Mouse (Mus musculus) heart, postnatal 25 days (tissue): ENCODE measurements around the gene Slc26a9. TPM values are rescaled to one million over a fixed set of nuclear protein-coding genes. Genes with fewer than 3 reads are reported as not detected.

Experiments used
- DNase-seq: peaks from one replicate; pipeline ENCODE4 v3.0.0; 2022; ENCODE audit warnings: low spot score
- intact Hi-C: fragments of 180-260 bp; cut with DNase I; formaldehyde crosslinking; loops from one replicate; pipeline ENCODE4 v1.15.1; 2025
- total RNA-seq, 2 experiments: library from RNA; stranded (reverse); gene quantifications; 2 replicates each; pipeline ENCODE4 v1.2.3; 2021

Gene Slc26a9
- total RNA-seq, 2 experiments from 2014 or later = not detected

DNA sequence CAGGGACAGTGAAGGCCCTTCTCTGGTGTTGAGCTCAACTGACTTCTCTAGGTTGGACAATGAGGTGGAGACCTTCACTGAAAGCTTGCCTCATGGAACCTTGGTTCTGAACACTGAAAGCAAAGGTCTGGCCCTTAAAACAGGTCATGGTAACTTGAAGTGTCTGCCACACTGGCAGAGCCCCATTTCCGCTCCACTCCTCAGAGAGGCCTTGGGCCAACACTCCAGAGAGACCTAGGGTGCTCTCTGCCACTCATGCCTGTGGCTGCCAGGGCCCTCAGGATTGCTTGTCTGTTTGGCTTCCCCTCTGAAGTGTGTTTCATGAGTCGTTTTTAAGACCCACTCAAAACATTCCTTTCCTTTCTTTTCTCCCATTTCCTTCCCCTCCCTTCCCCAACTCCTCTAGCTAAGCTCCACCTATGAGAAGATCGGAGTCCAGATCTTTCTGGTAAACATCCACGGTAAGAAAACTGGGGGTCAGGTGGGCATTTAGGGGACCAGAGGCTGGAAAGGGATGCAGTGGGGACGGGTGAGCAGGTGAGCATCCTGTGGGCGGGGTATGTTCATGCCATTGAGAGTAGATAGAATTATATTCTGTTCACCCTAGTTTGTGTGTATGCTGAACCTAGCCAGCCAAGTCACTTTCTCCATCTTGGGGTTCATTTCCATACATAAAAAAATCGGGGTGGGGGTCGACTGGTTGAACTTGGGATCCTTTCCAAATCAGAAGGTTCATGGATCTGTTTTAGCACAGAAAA is 20.9 kb downstream of the Slc26a9 start:
- intact Hi-C loops = loop anchor here (1.0 to 5.0 kb wide), 3 partner anchors 52 to 152 kb away; no protein-coding TSS in a partner anchor
- DNase-seq = no peak

DNA sequence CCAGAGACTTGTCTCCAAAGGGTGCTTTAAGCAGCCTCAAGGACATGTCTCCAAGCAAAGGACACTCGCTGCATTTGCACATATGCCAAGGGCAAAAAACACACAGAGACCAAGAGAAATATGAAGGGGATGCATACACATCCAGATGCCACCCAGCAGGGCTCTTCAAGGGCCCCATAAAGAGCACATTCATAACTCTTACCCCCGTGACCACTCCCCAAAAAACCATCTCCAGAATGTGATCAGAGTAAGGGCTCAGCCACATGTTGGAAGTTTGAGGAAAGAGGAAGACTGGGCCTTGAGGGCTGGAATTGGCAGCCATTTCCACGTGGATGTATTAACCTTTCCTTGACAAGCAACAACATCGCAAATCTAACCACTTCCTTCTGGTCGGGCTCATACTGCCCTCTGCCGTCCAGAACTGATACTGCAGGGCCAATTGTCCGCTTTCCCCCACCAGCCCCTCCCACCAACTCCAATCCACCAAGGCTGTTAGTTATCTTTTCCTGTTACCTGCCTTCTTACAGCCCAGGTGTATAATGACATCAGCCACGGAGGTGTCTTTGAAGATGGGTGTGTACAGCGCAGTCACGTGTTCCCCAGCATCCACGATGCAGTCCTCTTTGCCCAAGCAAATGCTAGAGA is 21.7 kb downstream of the Slc26a9 start:
- DNase-seq = peak; percentile 49
- intact Hi-C loops = loop anchor here (1.0 to 5.0 kb wide), 3 partner anchors 53 to 153 kb away; no protein-coding TSS in a partner anchor

DNA sequence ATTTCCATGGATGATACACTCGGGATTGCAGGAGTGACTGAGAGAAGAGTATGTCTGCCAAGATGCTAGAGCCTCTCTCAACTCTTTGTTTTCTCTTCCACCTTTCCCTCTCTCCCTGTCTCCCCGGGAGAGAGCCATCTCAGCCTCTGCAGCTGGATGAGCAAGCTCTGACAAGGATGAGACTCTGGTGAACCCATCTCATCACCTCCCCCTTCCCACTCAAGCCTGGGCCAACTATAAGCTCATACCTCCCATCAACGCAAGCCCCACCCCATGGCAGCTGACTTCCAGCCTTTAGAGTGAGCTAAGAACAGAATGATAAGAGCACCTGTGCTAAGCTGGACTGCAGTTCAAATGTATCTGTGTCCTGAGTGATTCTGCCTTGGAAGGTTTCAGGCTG is 25.5 kb downstream of the Slc26a9 start:
- intact Hi-C loops = loop anchor here (5.0 kb wide), 1 partner anchor 157 kb away; no protein-coding TSS in a partner anchor
- no peak for DNase-seq

- no peak for DNase-seq
- intact Hi-C loops = loop anchor here (5.0 kb wide), 1 partner anchor 57 kb away; the partner anchor contains the start of gene Slc41a1
Observed at GRCm38 (mm10) chr1:131770656-131771055, 26.8 kb downstream of the Slc26a9 start.

- no peak for DNase-seq
- intact Hi-C loops = loop anchor here (5.0 kb wide), 1 partner anchor 56 kb away; the partner anchor contains the start of gene Slc41a1
Observed at GRCm38 (mm10) chr1:131771440-131771839, 27.6 kb downstream of the Slc26a9 start.

DNA sequence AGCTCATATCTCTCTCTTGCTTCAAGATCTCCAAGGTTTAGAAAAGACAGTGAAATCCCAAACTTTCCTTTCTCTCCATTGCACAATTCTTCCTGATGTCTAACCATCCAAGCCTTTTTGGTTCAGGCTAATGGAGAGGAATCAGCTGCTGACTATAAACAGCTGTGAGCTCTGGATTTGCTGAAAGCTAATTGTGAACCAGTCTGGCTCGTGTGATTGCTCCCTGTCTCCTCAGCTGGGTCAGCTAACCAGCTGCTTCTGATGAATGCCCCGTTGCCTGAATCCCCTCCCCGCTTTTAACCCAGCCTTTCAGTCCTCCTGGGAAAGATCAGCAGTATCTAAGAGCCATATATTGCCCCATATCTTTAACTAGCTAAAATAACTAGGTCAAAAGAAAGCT is 50.8 kb downstream of the Slc26a9 start:
- no peak for DNase-seq
- intact Hi-C loops = no loop called here

- intact Hi-C loops = no loop called here
- no peak for DNase-seq
Observed at GRCm38 (mm10) chr1:131795171-131795570, 51.3 kb downstream of the Slc26a9 start.

- DNase-seq = peak; percentile 17
- intact Hi-C loops = no loop called here
Observed at GRCm38 (mm10) chr1:131797202-131797909, 53.5 kb downstream of the Slc26a9 start, which contains the start of gene Pm20d1. Gene Pm20d1, plus strand, starts transcription at chr1:131797381.

GRCm38 (mm10) chr1:131800001-131800400 is 56.2 kb downstream of the Slc26a9 start:
- intact Hi-C loops = no loop called here
- DNase-seq = no peak

GRCm38 (mm10) chr1:131801071-131801470 is 57.2 kb downstream of the Slc26a9 start:
- DNase-seq = no peak
- intact Hi-C loops = no loop called here

GRCm38 (mm10) chr1:131802652-131803051 is 58.8 kb downstream of the Slc26a9 start:
- intact Hi-C loops = no loop called here
- DNase-seq = no peak

DNA sequence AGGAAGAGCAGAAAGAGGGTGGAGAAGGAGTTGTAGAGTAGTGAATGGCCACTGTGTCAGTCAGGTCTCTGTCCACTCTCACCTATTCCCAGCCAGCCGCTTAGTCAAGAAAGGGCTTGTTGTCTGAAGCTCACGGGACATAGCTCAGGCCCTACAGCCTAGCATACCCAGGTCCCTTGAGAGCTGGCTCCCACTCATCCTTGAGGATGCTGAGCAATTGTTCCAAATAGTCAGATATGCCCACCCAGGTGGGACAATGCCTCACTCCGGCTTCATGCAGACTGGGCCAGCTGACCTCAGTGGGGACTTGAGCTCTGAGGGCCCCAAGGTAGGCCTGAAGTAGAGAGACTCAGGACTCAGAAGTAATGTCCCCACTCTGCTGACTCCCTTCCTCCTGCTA is 60.3 kb downstream of the Slc26a9 start:
- intact Hi-C loops = no loop called here
- DNase-seq = no peak

- intact Hi-C loops = no loop called here
Observed at GRCm38 (mm10) chr1:131808986-131809385, 65.2 kb downstream of the Slc26a9 start.

GRCm38 (mm10) chr1:131809651-131810050 is 65.8 kb downstream of the Slc26a9 start:
- no peak for DNase-seq
- intact Hi-C loops = no loop called here

More at GRCm38 (mm10) chr1:131808986-131809385, 65.2 kb downstream of the Slc26a9 start:
- DNase-seq = no peak

DNA sequence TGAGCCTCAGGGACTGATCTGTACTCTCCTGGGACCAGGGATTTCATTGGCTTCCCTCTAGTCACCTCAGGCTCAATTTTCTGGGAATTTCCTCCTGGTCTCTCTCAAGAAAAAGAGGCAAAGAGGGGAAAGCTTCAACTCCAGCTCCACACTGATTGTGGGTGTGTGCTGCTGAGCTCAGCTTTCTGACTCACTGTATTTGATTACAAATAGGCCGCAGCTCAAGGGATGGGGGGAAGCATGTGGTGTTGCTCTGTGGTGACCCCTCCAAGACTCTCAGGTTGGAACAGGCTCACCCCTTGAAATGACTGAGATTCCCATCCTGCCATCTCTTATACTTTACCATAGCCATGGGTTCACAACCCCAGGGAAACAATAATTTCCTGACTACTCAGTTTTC is 67.6 kb downstream of the Slc26a9 start:
- intact Hi-C loops = no loop called here
- DNase-seq = no peak

- DNase-seq = no peak
- intact Hi-C loops = no loop called here
Observed at GRCm38 (mm10) chr1:131812006-131812405, 68.2 kb downstream of the Slc26a9 start.

DNA sequence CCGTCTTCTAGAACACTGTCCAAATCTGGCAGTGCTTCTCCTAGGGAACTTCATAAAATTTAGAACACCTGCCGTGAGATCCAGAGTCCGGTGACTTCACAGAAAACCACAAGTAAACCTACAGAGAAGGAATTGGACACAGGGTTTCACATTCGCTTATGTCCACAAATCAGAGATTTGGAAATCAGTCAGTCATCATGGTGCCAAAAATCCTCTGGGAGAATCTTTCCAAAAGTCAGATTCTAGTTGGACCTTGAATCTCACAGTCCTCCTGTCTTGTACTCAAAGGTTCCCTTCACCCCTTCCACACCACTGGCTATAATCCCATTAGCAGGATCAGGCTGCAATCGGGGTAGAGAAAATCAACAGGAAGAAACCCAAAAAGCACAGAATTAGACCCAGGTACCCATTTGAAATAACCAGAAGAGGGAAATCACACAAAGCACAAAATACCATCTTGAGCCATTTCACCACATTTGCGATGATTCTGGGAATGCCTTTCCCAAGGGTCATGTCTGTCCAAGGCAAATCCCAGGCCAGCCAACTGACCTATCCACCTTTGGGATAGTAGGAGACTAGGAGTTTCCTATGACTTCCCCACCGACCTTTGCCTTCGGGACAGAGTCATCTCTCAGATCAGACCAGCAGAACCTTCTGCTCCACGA is 68.9 kb downstream of the Slc26a9 start:
- intact Hi-C loops = no loop called here
- no peak for DNase-seq

GRCm38 (mm10) chr1:131813731-131814130 is 69.9 kb downstream of the Slc26a9 start:
- intact Hi-C loops = no loop called here
- DNase-seq = no peak

DNA sequence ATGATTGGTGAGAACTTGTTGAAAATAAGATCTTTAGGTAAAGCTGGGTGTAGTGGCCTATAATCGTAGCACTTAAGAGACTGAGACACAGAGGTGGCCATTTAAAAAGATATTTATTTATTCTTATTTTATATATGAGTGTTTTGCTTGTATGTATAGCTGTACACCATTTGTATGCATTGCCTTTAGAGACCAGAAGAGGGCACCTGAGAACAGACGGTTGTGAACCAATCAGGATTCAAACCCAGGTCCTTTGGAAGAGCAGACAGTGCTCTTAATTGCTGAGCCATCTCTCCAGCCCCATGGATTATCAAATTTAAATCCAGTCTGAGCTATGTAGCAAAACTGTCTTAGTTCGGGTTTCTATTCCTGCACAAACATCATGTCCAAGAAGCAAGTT is 70.4 kb downstream of the Slc26a9 start:
- intact Hi-C loops = no loop called here
- DNase-seq = no peak

GRCm38 (mm10) chr1:131816886-131817285 is 73.1 kb downstream of the Slc26a9 start:
- intact Hi-C loops = no loop called here
- DNase-seq = no peak
